Mouse (Mus musculus) ES-E14 (cell line): ENCODE results near the gene Cryzl1. TPM values are rescaled to one million over a fixed set of nuclear protein-coding genes. Genes with fewer than 3 reads are reported as not detected.

Experiments
- DNase-seq: peaks from one replicate; pipeline ENCODE4 v3.0.0-alpha.2; 2013; ENCODE audit warnings: low read depth, low spot score
- H3K27ac ChIP-seq: 2 replicates; pipeline ENCODE4 v1.5.1; 2012; ENCODE audit warnings: low read depth, mild to moderate bottlenecking, low read length, moderate library complexity, mixed read lengths; ENCODE audit not compliant: poor library complexity, insufficient read depth, severe bottlenecking
- H3K36me3 ChIP-seq: 2 replicates; pipeline ENCODE4 v1.6.1; 2012; ENCODE audit warnings: mild to moderate bottlenecking, low read length, moderate library complexity, mixed read lengths; ENCODE audit not compliant: control insufficient read depth, poor library complexity, insufficient read depth, severe bottlenecking
- H3K4me1 ChIP-seq, 2 experiments: fragments of 150-350 bp in 1 of 2; sonication (generic) in 1 of 2; 2 replicates each; pipeline ENCODE4 v1.6.1; 2012; ENCODE audit warnings: low read length in 2 of 2, mild to moderate bottlenecking in 1 of 2, mixed read lengths in 1 of 2; ENCODE audit not compliant: control insufficient read depth in 2 of 2, insufficient read depth in 2 of 2, poor library complexity in 1 of 2
- H3K4me3 ChIP-seq, 2 experiments: fragments of 150-350 bp in 1 of 2; sonication (generic) in 1 of 2; 2 replicates each; pipeline ENCODE4 v1.5.1; 2012; ENCODE audit warnings: low read length in 2 of 2, low read depth in 1 of 2, mild to moderate bottlenecking in 1 of 2, mixed read lengths in 1 of 2; ENCODE audit not compliant: insufficient read depth in 1 of 2, poor library complexity in 1 of 2, severe bottlenecking in 1 of 2
- H3K9ac ChIP-seq: 2 replicates; pipeline ENCODE4 v1.6.1; 2012; ENCODE audit warnings: low read depth, mild to moderate bottlenecking, low read length, mixed read lengths; ENCODE audit not compliant: poor library complexity, insufficient read depth, severe bottlenecking
- H3K9me3 ChIP-seq: fragments of 150-350 bp; sonication (generic); 2 replicates; pipeline ENCODE4 v1.6.1; 2012; ENCODE audit warnings: low read depth, mild to moderate bottlenecking, low read length; ENCODE audit not compliant: control insufficient read depth, insufficient read depth
- CHD2 ChIP-seq: IDR thresholded peaks from 2 replicates; pipeline ENCODE4 v1.6.1; 2014; ENCODE audit warnings: mild to moderate bottlenecking, low read depth, low read length, inconsistent platforms
- HCFC1 ChIP-seq: IDR thresholded peaks from 2 replicates; pipeline ENCODE4 v1.6.1; 2012; ENCODE audit warnings: low read length, inconsistent platforms, borderline replicate concordance; ENCODE audit not compliant: insufficient read depth
- MAFK ChIP-seq: IDR thresholded peaks from 2 replicates; pipeline ENCODE4 v1.6.1; 2014; ENCODE audit warnings: mild to moderate bottlenecking, low read depth, low read length, inconsistent platforms; ENCODE audit not compliant: insufficient read depth
- ZC3H11A ChIP-seq: IDR thresholded peaks from 2 replicates; pipeline ENCODE4 v1.6.1; 2012; ENCODE audit warnings: low read depth, mild to moderate bottlenecking, inconsistent platforms, low read length, borderline replicate concordance
- ZNF384 ChIP-seq: IDR thresholded peaks from 2 replicates; pipeline ENCODE4 v1.6.1; 2012; ENCODE audit warnings: low read depth, low read length, inconsistent platforms
- in situ Hi-C, 2 experiments: fragments of 600-800 bp; cut with MboI; formaldehyde crosslinking; loops; one replicate each; pipeline ENCODE4 v1.15.1; 2025; ENCODE audit warnings: low sequenced_read_pairs in 2 of 2, inconsistent platforms in 1 of 2; ENCODE audit not compliant: unreplicated experiment in 2 of 2
- total RNA-seq: library from RNA; depleted of rRNA; stranded (reverse); fragments of 300-350 nt; gene quantifications from 2 replicates; pipeline ENCODE4 v1.2.3, GENCODE M21; 2012

Cryzl1 gene
- total RNA-seq, 1 experiment = 19.0 TPM

- in situ Hi-C loops = no loop called here
- Histone ChIP-seq H3K4me1 (peaks cover 4 to 14% of the 10 kb centered on the region in 2 experiments), H3K36me3 (no peaks in the 10 kb centered on the region), H3K27ac (no peak overlapping the region; the same call in 1 of the 2 replicates), H3K9ac (no peak overlapping the region), H3K9me3 (no peaks in the 10 kb centered on the region), H3K4me3 (no peak overlapping the region)
- DNase-seq = no peak
- TF ChIP-seq ZC3H11A (no peak), ZNF384 (no peak), MAFK (no peak)
Measured at GRCm38 (mm10) chr16:91765121-91765815, 36.5 kb upstream of the Cryzl1 start.

DNA sequence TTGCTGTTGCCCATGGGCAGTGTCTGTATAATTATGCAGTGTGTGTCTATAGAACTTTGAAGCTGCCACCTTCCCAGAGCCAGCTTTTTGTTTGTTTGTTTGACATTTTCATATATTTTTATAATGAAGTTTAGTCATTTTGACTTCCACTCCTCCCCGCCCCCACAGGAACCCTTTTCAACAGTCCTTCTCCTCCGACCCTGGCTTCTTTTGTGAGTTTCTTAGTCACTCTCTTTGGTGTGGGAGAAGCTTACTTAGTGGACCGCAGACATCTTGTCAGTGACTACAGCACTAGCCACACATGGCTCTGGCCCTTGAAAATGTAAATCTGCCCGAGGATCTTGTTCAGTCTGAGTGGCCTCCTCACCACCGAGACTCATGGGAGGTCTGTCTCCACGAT lies 35.6 kb upstream of the Cryzl1 start:
- DNase-seq = no peak
- no peak for TF ChIP-seq MAFK
- no peak for TF ChIP-seq CHD2
- TF ChIP-seq ZC3H11A = no peak
- Histone ChIP-seq H3K27ac (no peak overlapping the region), H3K9me3 (no peaks in the 10 kb centered on the region), H3K4me3 (no peak overlapping the region), H3K4me1 (peaks cover 4 to 14% of the 10 kb centered on the region in 2 experiments), H3K36me3 (no peaks in the 10 kb centered on the region), H3K9ac (no peak overlapping the region)
- in situ Hi-C loops = no loop called here

- Histone ChIP-seq H3K9me3 (no peaks in the 10 kb centered on the region), H3K4me3 (no peak overlapping the region), H3K36me3 (no peaks in the 10 kb centered on the region), H3K27ac (no peak overlapping the region), H3K9ac (no peak overlapping the region), H3K4me1 (peaks cover 4 to 14% of the 10 kb centered on the region in 2 experiments)
- no peak for DNase-seq
- TF ChIP-seq CHD2 (no peak), ZC3H11A (no peak), MAFK (no peak), ZNF384 (no peak), HCFC1 (no peak)
- in situ Hi-C loops = no loop called here
Measured at GRCm38 (mm10) chr16:91763975-91764374, 35.2 kb upstream of the Cryzl1 start.

DNA sequence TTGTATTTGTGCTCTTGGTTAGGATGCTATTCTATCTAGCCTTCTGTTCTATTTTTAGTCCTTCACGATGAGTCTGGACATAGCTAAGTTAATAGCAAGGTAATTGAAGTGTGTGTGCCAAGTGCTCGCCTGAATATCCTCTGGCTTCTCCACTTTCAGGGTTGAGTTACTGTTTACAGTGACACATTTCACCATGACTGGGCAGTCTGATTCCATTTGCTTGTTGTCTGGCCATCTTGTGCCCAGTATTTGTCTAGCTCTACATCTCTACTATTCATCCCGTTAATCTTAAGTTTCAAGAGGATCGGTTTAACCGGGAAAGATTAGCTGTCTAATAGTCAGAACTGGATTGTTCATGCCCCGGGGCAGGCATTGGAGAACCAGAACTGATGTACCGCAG lies 33.7 kb upstream of the Cryzl1 start:
- Histone ChIP-seq H3K9ac (no peak overlapping the region), H3K27ac (no peak overlapping the region), H3K9me3 (no peaks in the 10 kb centered on the region), H3K4me1 (peaks cover 4 to 12% of the 10 kb centered on the region in 2 experiments), H3K4me3 (no peak overlapping the region), H3K36me3 (no peaks in the 10 kb centered on the region)
- no peak for DNase-seq
- in situ Hi-C loops = no loop called here
- no peak for TF ChIP-seq CHD2
- TF ChIP-seq HCFC1 = no peak
- no peak for TF ChIP-seq ZC3H11A
- TF ChIP-seq MAFK = no peak
- TF ChIP-seq ZNF384 = no peak

DNA sequence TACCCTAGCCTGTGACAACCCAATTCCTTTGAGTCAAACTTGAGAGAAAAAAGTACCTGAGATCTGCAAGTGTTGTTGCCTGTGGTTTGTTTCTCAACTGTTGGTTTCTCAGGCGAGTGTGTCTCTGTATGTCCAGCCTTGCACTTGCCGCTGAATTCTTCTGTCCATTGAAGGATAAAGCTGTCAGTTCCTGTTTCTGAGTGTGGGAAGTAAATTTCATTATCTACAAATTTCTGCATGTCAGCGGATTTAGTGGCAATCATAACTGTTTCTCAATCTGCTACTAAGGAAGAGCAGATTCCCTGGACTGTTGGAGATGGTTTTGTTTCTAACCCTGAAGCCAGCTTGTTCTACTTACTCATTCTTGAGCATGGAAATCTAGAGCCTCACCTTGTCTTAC lies 33.0 kb upstream of the Cryzl1 start:
- DNase-seq = no peak
- Histone ChIP-seq H3K4me1 (peaks cover 4 to 12% of the 10 kb centered on the region in 2 experiments), H3K27ac (no peak overlapping the region), H3K9ac (no peak overlapping the region), H3K4me3 (no peak overlapping the region), H3K36me3 (no peaks in the 10 kb centered on the region), H3K9me3 (no peaks in the 10 kb centered on the region)
- in situ Hi-C loops = no loop called here
- TF ChIP-seq ZNF384 (no peak), CHD2 (no peak), HCFC1 (no peak), ZC3H11A (no peak), MAFK (no peak)
